In the genomic region with DNA sequence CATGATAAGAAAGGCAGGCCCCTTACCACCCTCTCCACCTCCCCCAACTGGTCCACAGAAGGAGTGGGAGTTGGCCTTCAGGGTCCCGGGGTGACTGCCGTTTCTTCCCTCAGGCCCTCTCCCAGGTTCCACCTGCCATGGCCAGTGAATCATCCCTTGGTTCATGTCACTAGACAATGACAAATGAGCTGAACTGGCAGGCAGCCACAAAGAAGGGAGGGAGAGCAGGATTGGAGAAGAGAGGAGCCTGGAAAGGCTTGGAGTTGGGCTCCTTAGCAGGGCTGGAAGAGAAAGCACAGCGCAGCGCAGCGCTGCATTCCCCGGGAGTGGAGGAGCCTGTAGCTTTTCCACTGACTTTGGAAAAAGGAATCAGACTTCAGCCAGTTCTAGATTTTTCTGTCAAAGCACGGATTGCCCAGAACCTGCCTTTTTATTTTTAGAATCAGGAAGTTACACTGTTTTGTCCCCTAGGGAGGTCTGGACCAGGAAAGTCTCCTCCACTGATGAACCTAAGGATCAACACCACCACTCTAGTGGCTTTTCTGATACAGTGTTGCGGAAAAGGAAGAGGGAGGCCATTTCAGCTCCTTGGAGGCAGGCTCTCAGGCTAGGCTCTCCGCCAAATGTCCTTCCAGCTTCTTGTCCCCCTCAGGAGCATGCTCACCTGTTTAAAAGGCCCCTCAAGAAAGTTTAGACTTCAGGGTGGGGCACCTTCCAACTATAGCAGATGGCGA, we compare ENCODE assay signal across 8 mouse cellular contexts. TPM values are rescaled to one million over a fixed set of nuclear protein-coding genes. Genes with fewer than 3 reads are reported as not detected.
DNase-seq lines count a peak whose midpoint lies in the region; ATAC-seq and TF ChIP-seq lines count a peak whose summit lies in the region.

No protein-coding gene starts in this region.

- DNase-seq in lung, adult 18-20 months: peak; percentile 70
- DNase-seq in lung, adult 2 months: no peak
- peak; percentile 92 to 93 for DNase-seq in adrenal gland, postnatal 36 days
- peak; percentile 80 for DNase-seq in kidney, postnatal 36 days
- no peak for DNase-seq in spleen, postnatal 10 days (ENCODE audit: low spot score in 2 of 2)
- no peak for DNase-seq in spleen, postnatal 14 days (ENCODE audit: low spot score in 2 of 2)

- H3K27me3 ChIP-seq in heart, embryonic 15.5 days: no peaks in the 10 kb centered on the region
- no peaks in the 10 kb centered on the region for H3K27me3 ChIP-seq in stomach, embryonic 14.5 days (ENCODE audit: control insufficient read depth, insufficient read depth, low read length)

- H3K4me3 ChIP-seq in lung, adult 2 months (replicated peaks; ENCODE audit: extremely low read depth, low read depth, low read length): no peak overlapping the region
- no peak overlapping the region for H3K4me3 ChIP-seq in heart, embryonic 15.5 days
- no peak overlapping the region for H3K4me3 ChIP-seq in stomach, embryonic 14.5 days (ENCODE audit: low read depth, low read length)

- H3K36me3 ChIP-seq in heart, embryonic 15.5 days: no peaks in the 10 kb centered on the region
- H3K36me3 ChIP-seq in stomach, embryonic 14.5 days (ENCODE audit: control insufficient read depth, insufficient read depth, low read length): no peaks in the 10 kb centered on the region; the same call in 1 of the 2 replicates

- peak overlapping the region; percentile 95 for H3K4me2 ChIP-seq in heart, embryonic 15.5 days
- no peak overlapping the region for H3K4me2 ChIP-seq in stomach, embryonic 14.5 days (replicated peaks; ENCODE audit: low read depth, low read length)

- 0 out of 2 replicates have a peak, but pooled peaks have one; percentile 10 for ATAC-seq in heart, embryonic 15.5 days (replicated peaks; ENCODE audit: insufficient number of reproducible peaks, insufficient read depth, low FRiP score, low read depth)
- peak; percentile 25; the same call in 1 of the 2 replicates for ATAC-seq in stomach, embryonic 14.5 days (ENCODE audit: insufficient number of reproducible peaks, insufficient read depth, low FRiP score, low read depth)

- 31% methylated on average over 10 of the region's 10 CpGs for WGBS in lung, adult 2 months
- 35% methylated on average over 10 of the region's 10 CpGs for WGBS in heart, embryonic 15.5 days
- 36% methylated on average over 10 of the region's 10 CpGs for WGBS in stomach, embryonic 14.5 days

- TF ChIP-seq POLR2A in lung, adult 2 months (IDR thresholded peaks at IDR 0.05; ENCODE audit: borderline replicate concordance, extremely low read depth, low read depth, low read length): no peak

- peak overlapping the region; percentile 72 for H3K27ac ChIP-seq in heart, embryonic 15.5 days
- peak overlapping the region; percentile 74; the same call in 1 of the 2 replicates for H3K27ac ChIP-seq in stomach, embryonic 14.5 days (ENCODE audit: low read length)

- H3K4me1 ChIP-seq in lung, adult 2 months (ENCODE audit: control insufficient read depth, insufficient read depth, low read length): peaks cover 67% of the 10 kb centered on the region
- H3K4me1 ChIP-seq in heart, embryonic 15.5 days (replicated peaks): peaks cover 66% of the 10 kb centered on the region
- H3K4me1 ChIP-seq in stomach, embryonic 14.5 days (ENCODE audit: control insufficient read depth, insufficient read depth, low read length): peaks cover 50% of the 10 kb centered on the region

- H3K9ac ChIP-seq in heart, embryonic 15.5 days: no peak overlapping the region
- H3K9ac ChIP-seq in stomach, embryonic 14.5 days (replicated peaks; ENCODE audit: low read depth, low read length): no peak overlapping the region

- TF ChIP-seq CTCF in lung, adult 2 months (IDR thresholded peaks at IDR 0.05; ENCODE audit: insufficient read depth, low read length): no peak

- H3K9me3 ChIP-seq in heart, embryonic 15.5 days (replicated peaks): no peaks in the 10 kb centered on the region
- no peaks in the 10 kb centered on the region for H3K9me3 ChIP-seq in stomach, embryonic 14.5 days (ENCODE audit: control insufficient read depth, low read depth, low read length)

RNA-seq across cellular contexts. Expression of a gene that starts 4.0 kb away (rescaled TPM):
- 40.9 and 41.5 TPM in 2 replicates for polyA plus RNA-seq in lung, adult 2 months (2012; rRNA removed)
- total RNA-seq in adrenal gland, postnatal 36 days (2021): 10 to 100 TPM in 1 of 2 experiments, 1 to 10 TPM in 1; 8.6 to 15.8 TPM
- polyA plus RNA-seq in heart, embryonic 15.5 days (2015; fragmentation: Nextera tagmentation; extraction: Ambion mirVana): 9.0 and 11.2 TPM in 2 replicates
- polyA plus RNA-seq in stomach, embryonic 14.5 days (2014; fragmentation: Nextera tagmentation; extraction: Ambion mirVana): 12.1 and 12.4 TPM in 2 replicates

Comparison
In these comparisons a context has a peak if more than half of its experiments do, and no peak if none do; other contexts are left out.
1. DNase-seq: peak in lung, adult 18-20 months (2 of 2), adrenal gland, postnatal 36 days (2 of 2) and kidney, postnatal 36 days (2 of 2); none in lung, adult 2 months (single experiment), spleen, postnatal 10 days (0 of 2) and spleen, postnatal 14 days (0 of 2).